24 mouse cellular contexts compared by ENCODE assay signal in the genomic region with DNA sequence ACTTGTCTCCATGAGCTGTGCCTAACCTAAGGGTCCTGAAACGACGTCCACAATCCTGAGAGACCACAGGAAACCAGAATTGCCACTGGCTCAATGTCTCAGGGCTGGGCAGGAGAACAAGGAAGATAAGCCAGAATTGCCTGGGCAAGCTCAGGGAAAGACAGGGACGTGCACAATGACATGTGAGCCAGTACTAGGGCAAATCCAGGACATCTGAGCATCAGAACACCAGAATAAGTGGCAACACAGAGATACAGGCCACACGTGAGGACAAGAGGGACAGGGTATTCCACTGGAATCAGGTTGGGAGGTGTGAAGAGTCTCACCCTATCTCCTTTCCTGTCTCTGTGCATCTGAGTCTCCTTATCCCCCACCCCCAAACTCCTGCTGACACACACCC.
"Had no signal": no experiment of that assay in that cellular context is flagged by ENCODE, and none has a peak within 500 bp of the region (broad histone marks: within the 10 kb centered on the region; RNA-seq: fewer than 3 reads in every experiment).

No protein-coding gene starts in this region.

- H3K4me1 ChIP-seq: limb, embryonic 13.5 days; liver, embryonic 12.5 days; liver, embryonic 15.5 days; lung, embryonic 15.5 days; midbrain, embryonic 13.5 days; neural tube, embryonic 15.5 days had no signal

- H3K4me2 ChIP-seq: limb, embryonic 13.5 days; liver, embryonic 12.5 days; liver, embryonic 15.5 days; lung, embryonic 15.5 days; midbrain, embryonic 13.5 days; neural tube, embryonic 12.5 days; neural tube, embryonic 15.5 days had no signal

- DNase-seq: kidney, postnatal 25 days; layer of hippocampus, adult 9-11 months; liver; lung, adult 18-20 months; lung, postnatal 10 days; lung, postnatal 36 days; right cerebral cortex, adult 18-20 months; right cerebral cortex, postnatal 14 days; right cerebral cortex, postnatal 4 days; thymus, adult 2 months; thymus, postnatal 14 days; thymus, postnatal 4 days had no signal

- H3K9me3 ChIP-seq: limb, embryonic 10.5 days; limb, embryonic 13.5 days; liver, embryonic 12.5 days; liver, embryonic 15.5 days; lung, embryonic 15.5 days; midbrain, embryonic 10.5 days; midbrain, embryonic 13.5 days; neural tube, embryonic 12.5 days; neural tube, embryonic 15.5 days had no signal

- H3K9ac ChIP-seq: limb, embryonic 13.5 days; liver, embryonic 12.5 days; liver, embryonic 15.5 days; lung, embryonic 15.5 days; midbrain, embryonic 13.5 days; neural tube, embryonic 12.5 days; neural tube, embryonic 15.5 days had no signal

- ATAC-seq: liver, embryonic 12.5 days; midbrain, embryonic 13.5 days had no signal

- H3K4me3 ChIP-seq: layer of hippocampus, adult 2 months; limb, embryonic 10.5 days; limb, embryonic 13.5 days; liver, embryonic 12.5 days; liver, embryonic 15.5 days; lung, embryonic 15.5 days; megakaryocyte, embryonic 14.5 days; midbrain, embryonic 10.5 days; midbrain, embryonic 13.5 days; neural tube, embryonic 12.5 days; neural tube, embryonic 15.5 days had no signal

- H3K27ac ChIP-seq: layer of hippocampus, adult 2 months; limb, embryonic 10.5 days; limb, embryonic 13.5 days; liver, embryonic 12.5 days; liver, embryonic 15.5 days; lung, embryonic 15.5 days; midbrain, embryonic 10.5 days; midbrain, embryonic 13.5 days; neural tube, embryonic 12.5 days; neural tube, embryonic 15.5 days; stomach, postnatal 0 days had no signal

- H3K36me3 ChIP-seq: limb, embryonic 10.5 days; limb, embryonic 13.5 days; liver, embryonic 12.5 days; liver, embryonic 15.5 days; lung, embryonic 15.5 days had no signal

- H3K27me3 ChIP-seq: limb, embryonic 13.5 days; liver, embryonic 12.5 days; liver, embryonic 15.5 days; lung, embryonic 15.5 days; midbrain, embryonic 13.5 days; neural tube, embryonic 12.5 days; neural tube, embryonic 15.5 days had no signal
